Mouse (Mus musculus): ENCODE data around the gene Ccs. TPM values are rescaled to one million over a fixed set of nuclear protein-coding genes. Genes with fewer than 3 reads are reported as not detected.

Gene Ccs
- 28.5 and 29.5 TPM in 2 replicates for polyA plus RNA-seq (2012; rRNA removed; ENCODE audit: low replicate concordance)

GRCm38 (mm10) chr19:4839149-4839548 is at the start of gene Ccs, which contains the start of gene Ccdc87:
Ccs (minus strand) TSS chr19:4839332.
Ccdc87 (plus strand) TSS chr19:4839366.

GRCm38 (mm10) chr19:4878405-4879323 is 39.5 kb upstream of the Ccs start, which contains the start of gene Zdhhc24:
Zdhhc24 (plus strand) TSS chr19:4878668.

GRCm38 (mm10) chr19:4877785-4878184 is 38.7 kb upstream of the Ccs start, which contains the start of gene Actn3:
Actn3 (minus strand) TSS chr19:4877909.

GRCm38 (mm10) chr19:4854552-4855469 is 15.7 kb upstream of the Ccs start, which contains the start of gene Ctsf:
Ctsf (plus strand) TSS chr19:4855130.

GRCm38 (mm10) chr19:4811063-4811908 is 27.8 kb downstream of the Ccs start, which contains the start of the genes Gm21992 and Rbm14:
Gm21992 (minus strand) TSS chr19:4811612.
Rbm14 (minus strand) TSS chr19:4811634.

GRCm38 (mm10) chr19:4793831-4794422 is 45.2 kb downstream of the Ccs start, which contains the start of gene Rbm4:
Rbm4 (minus strand) TSS chr19:4793901.

Other genes starting within 250 kb of the Ccs start
- 12.3 and 26.6 TPM in 2 replicates for gene Lrfn4, start 223.7 kb downstream of the Ccs start, polyA plus RNA-seq (2012; rRNA removed; ENCODE audit: low replicate concordance)
- 86.7 and 104 TPM in 2 replicates for gene Rce1, start 213.7 kb downstream of the Ccs start, polyA plus RNA-seq (2012; rRNA removed; ENCODE audit: low replicate concordance)
- gene Gm960, start 140.7 kb downstream of the Ccs start, polyA plus RNA-seq (2012; rRNA removed; ENCODE audit: low replicate concordance): 0.89 and 0.98 TPM in 2 replicates
- gene Sptbn2, start 128.2 kb downstream of the Ccs start, polyA plus RNA-seq (2012; rRNA removed; ENCODE audit: low replicate concordance): 2.4 and 3.1 TPM in 2 replicates
- gene Rbm4b, start 82.8 kb downstream of the Ccs start, polyA plus RNA-seq (2012; rRNA removed; ENCODE audit: low replicate concordance): 7.6 and 8.1 TPM in 2 replicates
- 30.1 and 37.6 TPM in 2 replicates for gene Rbm4, start 45.4 kb downstream of the Ccs start, polyA plus RNA-seq (2012; rRNA removed; ENCODE audit: low replicate concordance)
- gene Gm21992, start 27.7 kb downstream of the Ccs start, polyA plus RNA-seq (2012; rRNA removed; ENCODE audit: low replicate concordance): 16.6 and 27.0 TPM in 2 replicates
- 47.0 and 81.2 TPM in 2 replicates for gene Rbm14, start 27.7 kb downstream of the Ccs start, polyA plus RNA-seq (2012; rRNA removed; ENCODE audit: low replicate concordance)
- gene Ccdc87, start within 50 bp of the Ccs start, polyA plus RNA-seq (2012; rRNA removed; ENCODE audit: low replicate concordance): 0.07 TPM in 1 of 2 replicates, not detected in the other
- gene Ctsf, start 15.8 kb upstream of the Ccs start, polyA plus RNA-seq (2012; rRNA removed; ENCODE audit: low replicate concordance): 103 and 209 TPM in 2 replicates
- gene Actn3, start 38.6 kb upstream of the Ccs start, polyA plus RNA-seq (2012; rRNA removed; ENCODE audit: low replicate concordance): 0.54 and 894 TPM in 2 replicates
- 29.8 and 33.4 TPM in 2 replicates for gene Zdhhc24, start 39.3 kb upstream of the Ccs start, polyA plus RNA-seq (2012; rRNA removed; ENCODE audit: low replicate concordance)
- 2.7 and 4.2 TPM in 2 replicates for gene Bbs1, start 67.3 kb upstream of the Ccs start, polyA plus RNA-seq (2012; rRNA removed; ENCODE audit: low replicate concordance)
- gene Dpp3, start 89.0 kb upstream of the Ccs start, polyA plus RNA-seq (2012; rRNA removed; ENCODE audit: low replicate concordance): 87.1 and 105 TPM in 2 replicates
- gene Peli3, start 103.8 kb upstream of the Ccs start, polyA plus RNA-seq (2012; rRNA removed; ENCODE audit: low replicate concordance): 6.9 and 8.4 TPM in 2 replicates
- gene Mrpl11, start 122.8 kb upstream of the Ccs start, polyA plus RNA-seq (2012; rRNA removed; ENCODE audit: low replicate concordance): 19.5 and 24.0 TPM in 2 replicates
- 0.47 and 0.59 TPM in 2 replicates for gene Npas4, start 151.0 kb upstream of the Ccs start, polyA plus RNA-seq (2012; rRNA removed; ENCODE audit: low replicate concordance)
- 8.9 and 19.4 TPM in 2 replicates for gene Slc29a2, start 184.5 kb upstream of the Ccs start, polyA plus RNA-seq (2012; rRNA removed; ENCODE audit: low replicate concordance)
- gene B4gat1, start 199.5 kb upstream of the Ccs start, polyA plus RNA-seq (2012; rRNA removed; ENCODE audit: low replicate concordance): 33.1 and 40.6 TPM in 2 replicates
- gene AC124502.3, start 199.6 kb upstream of the Ccs start, polyA plus RNA-seq (2012; rRNA removed; ENCODE audit: low replicate concordance): 0.11 and 0.20 TPM in 2 replicates
- 31.7 and 37.6 TPM in 2 replicates for gene Brms1, start 202.0 kb upstream of the Ccs start, polyA plus RNA-seq (2012; rRNA removed; ENCODE audit: low replicate concordance)
- 11.1 and 16.2 TPM in 2 replicates for gene Rin1, start 211.1 kb upstream of the Ccs start, polyA plus RNA-seq (2012; rRNA removed; ENCODE audit: low replicate concordance)
- 119 and 148 TPM in 2 replicates for gene Cd248, start 228.7 kb upstream of the Ccs start, polyA plus RNA-seq (2012; rRNA removed; ENCODE audit: low replicate concordance)
- 0.20 and 0.41 TPM in 2 replicates for gene Tmem151a, start 246.2 kb upstream of the Ccs start, polyA plus RNA-seq (2012; rRNA removed; ENCODE audit: low replicate concordance)
- gene Yif1a, start 249.2 kb upstream of the Ccs start, polyA plus RNA-seq (2012; rRNA removed; ENCODE audit: low replicate concordance): 170 and 227 TPM in 2 replicates

Measured in mammary gland, adult 2 months (tissue).